Mouse (Mus musculus): ENCODE measurements around the gene Mst1r.

Gene Mst1r

GRCm38 (mm10) chr9:107914764-107915420 is 8.2 kb downstream of the Mst1r start:
- no peak for DNase-seq (ENCODE audit: low read depth, low spot score)

GRCm38 (mm10) chr9:107917895-107918608 is 11.4 kb downstream of the Mst1r start:
- no peak for DNase-seq (ENCODE audit: low read depth, low spot score)

GRCm38 (mm10) chr9:107918884-107919283 is 12.2 kb downstream of the Mst1r start:
- DNase-seq (ENCODE audit: low read depth, low spot score), result no peak

GRCm38 (mm10) chr9:107919441-107919840 is 12.8 kb downstream of the Mst1r start:
- DNase-seq (ENCODE audit: low read depth, low spot score), result no peak

- no peak for DNase-seq (ENCODE audit: low read depth, low spot score)
Measured at GRCm38 (mm10) chr9:107923021-107923420, 16.3 kb downstream of the Mst1r start.

- DNase-seq (ENCODE audit: low read depth, low spot score), result no peak
Measured at GRCm38 (mm10) chr9:107923956-107924355, 17.3 kb downstream of the Mst1r start.

GRCm38 (mm10) chr9:107925251-107925650 is 18.6 kb downstream of the Mst1r start:
- DNase-seq (ENCODE audit: low read depth, low spot score), result no peak

- no peak for DNase-seq (ENCODE audit: low read depth, low spot score)
Measured at GRCm38 (mm10) chr9:107926920-107927420, 20.3 kb downstream of the Mst1r start.

- no peak for DNase-seq (ENCODE audit: low read depth, low spot score)
Measured at GRCm38 (mm10) chr9:107927749-107928148, 21.1 kb downstream of the Mst1r start.

GRCm38 (mm10) chr9:107928169-107928568 is 21.5 kb downstream of the Mst1r start, which contains the start of gene Actl11:
Actl11 (plus strand) TSS chr9:107928469.
- no peak for DNase-seq (ENCODE audit: low read depth, low spot score)

GRCm38 (mm10) chr9:107932221-107932620 is 25.5 kb downstream of the Mst1r start:
- no peak for DNase-seq (ENCODE audit: low read depth, low spot score)

GRCm38 (mm10) chr9:107934146-107934545 is 27.5 kb downstream of the Mst1r start:
- no peak for DNase-seq (ENCODE audit: low read depth, low spot score)

- DNase-seq (ENCODE audit: low read depth, low spot score), result no peak
Measured at GRCm38 (mm10) chr9:107935374-107935773, 28.7 kb downstream of the Mst1r start, which contains the start of gene Camkv. Camkv (plus strand) TSS chr9:107935674.

GRCm38 (mm10) chr9:107935790-107936214 is 29.1 kb downstream of the Mst1r start:
- DNase-seq (ENCODE audit: low read depth, low spot score), result peak; percentile 45

GRCm38 (mm10) chr9:107936215-107936822 is 29.6 kb downstream of the Mst1r start:
- no peak for DNase-seq (ENCODE audit: low read depth, low spot score)

GRCm38 (mm10) chr9:107936831-107937230 is 30.2 kb downstream of the Mst1r start:
- no peak for DNase-seq (ENCODE audit: low read depth, low spot score)

- no peak for DNase-seq (ENCODE audit: low read depth, low spot score)
Measured at GRCm38 (mm10) chr9:107947241-107948194, 40.8 kb downstream of the Mst1r start.

GRCm38 (mm10) chr9:107949184-107949921 is 42.7 kb downstream of the Mst1r start:
- DNase-seq (ENCODE audit: low read depth, low spot score), result no peak

- no peak for DNase-seq (ENCODE audit: low read depth, low spot score)
Measured at GRCm38 (mm10) chr9:107949922-107950235, 43.2 kb downstream of the Mst1r start, which contains the start of gene Traip. Traip (plus strand) TSS chr9:107950136.
